Mouse (Mus musculus): Measurements from ENCODE around the gene Neu1.
"Not testable (repeated sequence)": the region's sequence is repeated elsewhere in the genome, so short reads cannot be mapped to it uniquely, and the experiment has no call there.

The Neu1 gene

DNA sequence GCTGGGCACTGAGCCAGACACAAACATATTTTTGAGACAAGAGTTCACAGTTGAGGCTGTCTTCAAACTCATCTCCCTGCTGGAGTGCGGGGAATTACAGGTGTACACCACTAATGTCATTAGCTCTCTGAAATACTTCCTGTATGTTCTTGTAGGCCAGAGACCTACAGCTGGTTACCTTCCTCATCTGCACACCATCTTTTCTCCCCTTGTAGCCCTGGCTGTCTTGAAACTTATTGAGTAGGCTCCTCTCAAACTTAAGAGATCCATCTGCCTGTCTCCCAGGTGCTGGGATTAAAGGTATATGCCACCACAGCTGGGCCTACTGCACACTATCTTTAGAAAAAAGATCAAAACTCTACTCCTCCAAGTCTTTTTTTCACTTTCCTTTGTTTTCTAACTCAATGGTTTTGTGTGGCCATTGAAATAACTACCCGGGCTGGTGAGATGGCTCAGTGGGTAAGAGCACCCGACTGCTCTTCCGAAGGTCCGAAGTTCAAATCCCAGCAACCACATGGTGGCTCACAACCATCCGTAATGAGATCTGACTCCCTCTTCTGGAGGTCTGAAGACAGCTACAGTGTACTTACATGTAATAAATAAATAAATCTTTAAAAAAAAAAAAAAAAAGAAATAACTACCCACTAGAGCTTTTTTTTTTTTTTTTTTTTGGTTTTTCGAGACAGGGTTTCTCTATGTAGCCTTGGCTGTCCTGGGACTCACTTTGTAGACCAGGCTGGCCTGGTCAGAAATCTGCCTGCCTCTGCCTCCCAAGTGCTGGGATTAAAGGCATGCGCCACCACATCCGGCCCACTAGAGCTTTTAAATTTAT is 17.9 kb downstream of the Neu1 start:
- not testable (repeated sequence) for DNase-seq (ENCODE audit: low read depth, low spot score)

DNA sequence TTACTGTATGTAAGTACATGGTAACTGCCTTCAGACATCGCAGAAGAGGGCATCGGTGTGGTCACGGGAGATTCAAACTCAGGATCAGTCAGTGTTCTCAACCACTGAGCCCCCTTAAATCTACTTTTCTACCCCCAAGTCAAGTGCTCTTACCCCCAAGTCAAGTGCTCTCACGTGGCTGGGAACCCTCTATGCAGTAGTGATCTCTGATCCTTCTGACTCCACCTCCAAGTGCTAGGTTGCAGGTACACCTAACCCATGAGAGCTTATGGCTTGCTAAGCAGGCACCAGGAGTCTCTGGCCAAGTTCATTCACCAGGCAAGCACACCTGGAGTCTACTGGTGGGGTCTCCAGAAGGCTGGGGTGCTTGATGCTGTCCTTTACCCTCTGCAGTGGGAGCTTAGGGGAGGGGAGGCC is 18.5 kb downstream of the Neu1 start:
- DNase-seq (ENCODE audit: low read depth, low spot score), result no peak

DNA sequence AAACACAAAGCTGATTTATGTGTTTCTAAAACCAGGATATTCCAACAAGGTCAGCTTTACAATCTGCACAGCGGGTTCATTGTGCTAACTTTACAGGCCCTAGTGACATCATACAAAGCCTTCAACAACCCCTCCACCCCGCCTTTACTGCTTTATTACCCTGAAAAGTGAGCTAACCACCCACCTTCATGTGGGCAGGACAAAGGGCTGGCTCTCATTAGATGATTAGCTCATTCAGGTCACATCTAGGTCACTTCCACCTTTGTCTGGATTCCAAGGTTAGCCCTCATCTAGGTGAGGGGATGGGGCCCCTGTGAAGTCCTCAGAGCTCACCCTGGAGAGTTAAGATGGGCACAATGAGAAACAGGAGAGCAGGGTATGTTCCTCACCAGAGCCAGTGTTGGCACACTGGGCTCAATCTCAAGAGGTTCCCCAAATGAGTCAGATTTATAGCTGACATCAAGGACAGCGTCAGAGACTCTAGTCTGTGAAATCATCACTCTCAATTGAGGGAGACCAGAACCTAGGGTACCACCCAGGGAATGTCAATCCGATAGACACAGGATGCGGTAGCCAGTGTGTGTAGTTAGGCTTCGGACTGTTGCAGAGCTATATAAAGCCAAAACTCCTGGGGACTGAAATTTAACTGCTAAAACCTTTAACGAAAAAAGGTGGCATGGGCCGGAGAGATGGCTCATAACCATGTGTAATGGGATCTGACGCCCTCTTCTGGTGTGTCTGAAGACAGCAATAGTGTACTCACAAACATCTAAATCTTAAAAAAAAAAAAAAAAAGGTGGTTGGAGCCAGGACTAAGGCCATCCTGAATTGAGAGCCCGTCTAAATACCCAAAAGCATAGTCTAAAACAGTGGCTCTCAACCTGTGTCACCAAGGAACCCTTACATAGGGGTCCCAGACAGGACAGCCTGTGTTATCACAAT is 19.7 kb downstream of the Neu1 start:
- DNase-seq (ENCODE audit: low read depth, low spot score), result no peak

DNA sequence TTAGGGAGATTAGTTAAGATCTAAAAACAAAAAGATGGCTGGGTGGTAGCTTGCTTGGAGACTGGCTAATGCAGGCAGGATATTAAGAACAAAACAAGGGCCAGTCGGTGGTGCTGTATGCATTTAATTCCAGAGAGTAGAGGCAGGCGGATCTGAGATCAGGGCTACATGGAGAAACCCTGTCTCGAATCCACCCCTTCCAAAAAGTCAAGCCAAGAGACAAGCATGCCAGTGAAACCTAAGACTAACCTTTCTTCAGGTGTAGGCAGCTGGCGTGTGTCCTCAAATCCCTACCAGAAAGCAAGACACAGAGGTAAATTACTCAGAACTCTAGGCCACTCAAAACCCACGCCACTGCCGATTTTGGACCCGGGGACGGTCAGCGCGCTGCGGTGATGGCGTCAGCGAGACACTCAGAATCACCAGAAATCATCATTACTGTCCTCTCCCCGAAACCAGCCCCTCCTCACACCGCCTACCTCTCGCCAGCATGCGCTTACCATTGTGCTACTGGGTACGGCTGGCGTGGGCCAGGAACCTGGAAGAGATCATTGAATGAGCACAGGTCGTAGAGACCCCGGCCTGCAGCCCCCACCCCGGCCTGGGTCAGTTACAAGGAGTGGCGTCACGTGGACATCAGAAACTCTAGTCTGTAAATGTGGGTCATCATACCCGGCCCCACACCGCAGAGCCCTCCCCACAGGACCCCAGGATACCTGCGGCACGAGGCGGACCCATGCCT is 20.8 kb downstream of the Neu1 start:
- DNase-seq (ENCODE audit: low read depth, low spot score), result no peak

DNA sequence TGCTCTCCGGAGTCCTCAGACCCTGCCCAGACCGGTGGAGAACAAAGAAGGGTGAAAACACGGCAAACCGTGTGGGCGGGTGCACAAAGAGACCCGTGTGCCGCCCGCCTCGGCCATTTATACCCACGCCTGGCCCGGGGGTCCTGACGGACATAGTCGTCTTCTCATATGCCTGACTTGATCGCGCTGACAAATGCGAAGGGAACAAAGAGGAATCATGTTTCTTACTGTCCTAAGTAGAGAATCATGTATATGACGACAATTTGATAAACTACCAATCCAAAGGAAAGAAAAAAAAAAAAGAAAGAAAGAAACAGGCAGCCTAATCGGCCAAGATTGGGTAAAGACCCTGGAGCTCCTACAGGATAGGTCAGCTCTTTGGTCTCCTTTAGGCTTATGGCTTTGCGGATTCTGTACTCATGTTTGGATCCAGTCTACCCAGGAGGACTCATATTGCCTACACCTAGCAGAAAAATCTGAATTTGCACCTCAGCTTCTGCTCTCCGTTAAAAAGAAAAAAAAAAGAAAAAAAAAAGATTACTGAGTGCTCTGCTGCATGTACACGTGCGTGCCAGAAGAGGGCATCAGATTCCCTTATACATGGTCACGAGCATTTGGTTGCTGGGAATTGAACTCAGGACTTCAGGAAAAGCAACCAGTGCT is 21.5 kb downstream of the Neu1 start:
- DNase-seq (ENCODE audit: low read depth, low spot score), result no peak

DNA sequence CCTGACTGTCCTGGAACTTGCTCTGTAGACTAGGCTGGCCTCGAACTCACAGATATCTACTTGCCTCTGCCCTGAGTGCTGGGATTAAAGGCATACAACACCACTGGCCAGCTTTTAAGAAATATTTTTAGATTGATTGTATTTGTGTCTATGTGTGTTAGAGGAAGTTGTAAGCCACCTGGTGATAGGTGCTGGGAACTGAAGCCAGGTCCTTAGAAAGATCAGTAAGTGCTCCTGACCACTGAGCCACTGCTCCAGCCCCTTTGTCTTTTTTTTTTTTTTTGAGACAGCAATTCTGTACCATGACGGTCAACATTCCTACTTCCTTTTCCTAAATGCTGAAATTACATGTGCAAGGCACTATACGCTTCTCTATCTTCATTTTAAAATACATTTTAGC is 22.2 kb downstream of the Neu1 start:
- no peak for DNase-seq (ENCODE audit: low read depth, low spot score)

DNA sequence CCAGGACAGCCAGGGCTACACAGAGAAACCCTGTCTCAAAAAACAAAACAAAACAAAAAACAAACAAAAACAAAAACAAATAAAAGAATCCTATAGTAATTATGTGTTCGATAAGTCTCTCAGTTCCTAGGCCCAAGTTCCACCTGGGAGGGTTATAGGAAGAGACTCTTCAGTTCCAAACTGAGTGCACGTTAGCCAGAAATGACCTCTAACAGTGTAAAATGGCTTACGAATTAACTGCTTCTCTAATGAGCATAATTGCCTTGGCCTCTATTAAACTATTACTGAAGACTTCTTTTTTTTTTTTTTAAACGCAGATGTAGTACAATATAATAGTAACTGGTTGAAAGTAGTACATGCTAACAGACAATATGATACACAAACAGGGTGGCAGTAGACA is 22.9 kb downstream of the Neu1 start:
- no peak for DNase-seq (ENCODE audit: low read depth, low spot score)

DNA sequence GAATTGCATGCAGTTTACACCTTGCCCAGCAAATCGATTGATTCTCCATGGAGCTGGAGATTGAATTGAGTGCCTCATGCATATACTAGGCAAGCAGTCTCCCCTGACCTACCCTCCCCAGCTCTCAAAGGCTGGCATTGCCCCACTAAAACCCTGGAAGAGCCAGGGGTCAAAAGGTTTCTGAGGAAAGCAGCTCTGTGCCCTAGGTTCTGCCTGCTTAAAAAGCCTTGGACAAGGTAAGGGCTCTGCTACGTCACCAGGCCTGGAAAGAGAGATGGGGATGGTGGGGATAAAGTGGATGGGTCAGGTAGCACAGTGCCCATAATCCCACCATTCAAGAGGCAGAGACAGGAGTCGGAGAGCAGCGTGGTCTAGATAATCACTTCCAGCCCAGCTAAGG is 23.8 kb downstream of the Neu1 start:
- no peak for DNase-seq (ENCODE audit: low read depth, low spot score)

DNA sequence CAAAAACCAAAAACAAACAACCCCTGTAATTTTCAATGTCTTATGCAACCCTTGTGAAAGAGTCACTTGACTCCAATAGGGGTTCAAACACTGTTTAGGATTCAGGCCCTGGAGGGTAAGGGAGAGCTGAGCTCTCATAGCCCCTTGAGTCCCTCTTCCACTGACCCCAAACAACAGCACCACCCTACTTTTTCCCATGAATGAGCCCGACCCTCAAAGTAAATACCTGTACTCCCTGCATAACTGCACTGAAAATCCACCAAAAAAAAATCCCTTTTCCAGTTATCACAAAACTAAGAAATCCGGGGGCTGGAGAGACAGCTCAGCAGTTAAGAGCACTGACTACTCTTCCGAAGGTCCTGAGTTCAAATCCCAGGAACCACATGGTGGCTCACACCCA is 24.8 kb downstream of the Neu1 start:
- no peak for DNase-seq (ENCODE audit: low read depth, low spot score)

DNA sequence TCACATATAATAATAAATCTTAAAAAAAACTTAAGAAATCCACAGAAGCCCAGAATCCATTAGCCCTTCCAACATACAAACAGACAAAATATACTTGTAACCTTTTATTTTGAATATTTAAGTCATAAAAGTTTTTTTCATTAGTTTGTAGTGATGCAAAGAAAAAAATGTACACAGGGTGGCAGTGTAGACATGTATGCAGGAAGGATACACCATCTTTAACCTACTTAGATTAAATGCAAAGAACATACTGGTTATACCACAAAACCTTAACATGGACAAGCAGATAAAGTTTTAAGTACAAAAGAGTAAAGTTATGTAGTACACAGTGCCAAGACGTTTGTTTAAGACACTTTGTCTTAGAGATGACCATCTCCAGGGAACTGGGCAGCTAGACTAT is 25.3 kb downstream of the Neu1 start:
- DNase-seq (ENCODE audit: low read depth, low spot score), result no peak

DNA sequence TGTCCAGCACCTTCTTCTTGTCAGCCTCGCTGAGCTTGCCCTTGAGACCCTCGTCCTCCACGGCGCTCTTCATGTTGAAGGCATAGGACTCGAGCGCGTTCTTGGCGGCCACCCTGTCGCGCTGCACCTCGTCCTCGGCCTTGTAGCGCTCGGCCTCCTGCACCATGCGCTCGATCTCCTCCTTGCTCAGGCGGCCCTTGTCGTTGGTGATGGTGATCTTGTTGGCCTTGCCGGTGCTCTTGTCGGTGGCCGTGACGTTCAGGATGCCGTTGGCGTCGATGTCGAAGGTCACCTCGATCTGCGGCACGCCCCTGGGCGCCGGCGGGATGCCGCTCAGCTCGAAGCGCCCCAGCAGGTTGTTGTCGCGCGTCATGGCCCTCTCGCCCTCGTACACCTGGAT is 26.2 kb downstream of the Neu1 start:
- DNase-seq (ENCODE audit: low read depth, low spot score), result not testable (repeated sequence)

DNA sequence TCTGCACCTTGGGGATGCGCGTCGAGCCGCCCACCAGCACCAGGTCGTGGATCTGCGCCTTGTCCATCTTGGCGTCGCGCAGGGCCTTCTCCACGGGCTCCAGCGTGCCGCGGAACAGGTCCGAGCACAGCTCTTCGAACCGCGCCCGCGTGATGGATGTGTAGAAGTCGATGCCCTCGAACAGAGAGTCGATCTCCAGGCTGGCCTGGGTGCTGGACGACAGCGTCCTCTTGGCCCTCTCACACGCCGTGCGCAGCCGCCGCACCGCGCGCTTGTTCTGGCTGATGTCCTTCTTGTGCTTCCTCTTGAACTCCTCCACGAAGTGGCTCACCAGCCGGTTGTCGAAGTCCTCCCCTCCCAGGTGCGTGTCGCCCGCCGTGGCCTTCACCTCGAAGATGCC is 26.9 kb downstream of the Neu1 start:
- DNase-seq (ENCODE audit: low read depth, low spot score), result not testable (repeated sequence)

DNA sequence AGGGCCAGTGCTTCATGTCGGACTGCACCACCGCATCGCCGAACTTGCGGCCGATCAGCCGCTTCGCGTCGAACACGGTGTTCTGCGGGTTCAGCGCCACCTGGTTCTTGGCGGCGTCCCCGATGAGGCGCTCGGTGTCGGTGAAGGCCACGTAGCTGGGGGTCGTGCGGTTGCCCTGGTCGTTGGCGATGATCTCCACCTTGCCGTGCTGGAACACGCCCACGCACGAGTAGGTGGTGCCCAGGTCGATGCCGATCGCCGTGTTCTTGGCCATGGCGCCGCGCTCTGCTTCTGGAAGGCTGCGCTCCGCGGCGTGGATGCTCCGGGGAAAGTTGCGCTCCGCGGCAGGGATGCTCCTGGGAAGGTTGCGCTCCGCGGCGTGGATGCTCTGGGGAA is 27.7 kb downstream of the Neu1 start:
- not testable (repeated sequence) for DNase-seq (ENCODE audit: low read depth, low spot score)

DNA sequence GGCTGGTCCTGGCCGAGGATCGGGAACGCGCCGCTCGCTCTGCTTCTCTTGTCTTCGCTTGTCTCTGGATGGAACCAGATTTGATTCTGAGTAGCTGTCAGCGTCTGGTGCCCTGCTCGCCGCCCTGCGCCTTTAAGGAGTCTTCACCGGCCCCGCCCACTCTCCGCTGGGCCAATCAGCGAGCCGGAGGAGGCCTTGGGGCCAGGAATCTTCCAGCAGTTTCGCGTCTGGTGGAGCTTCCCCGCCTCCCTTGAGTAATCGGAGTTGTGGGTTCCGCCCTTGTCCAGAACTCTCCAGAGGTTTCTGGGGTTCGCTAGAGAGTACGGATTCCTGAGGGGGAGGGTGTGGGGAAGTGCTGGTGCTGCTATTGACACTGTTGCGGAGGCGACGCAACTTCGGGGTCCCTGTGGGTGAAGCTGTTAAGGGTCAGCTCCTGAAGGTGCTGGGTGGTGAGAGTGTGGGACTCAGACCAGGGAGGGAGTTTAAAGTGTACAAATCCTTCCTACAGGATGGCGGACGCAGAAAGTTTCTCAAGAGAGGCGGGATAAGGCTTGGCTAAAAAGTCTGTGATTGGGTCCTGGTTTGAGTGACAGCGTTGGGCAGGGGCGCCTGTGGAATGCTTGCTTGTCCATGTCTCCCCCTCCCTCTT is 28.2 kb downstream of the Neu1 start, which contains the start of gene Hspa1b:
Gene Hspa1b, minus strand, starts transcription at position 109 of the 649 bp plus-strand sequence.
- DNase-seq (ENCODE audit: low read depth, low spot score), result not testable (repeated sequence)

DNA sequence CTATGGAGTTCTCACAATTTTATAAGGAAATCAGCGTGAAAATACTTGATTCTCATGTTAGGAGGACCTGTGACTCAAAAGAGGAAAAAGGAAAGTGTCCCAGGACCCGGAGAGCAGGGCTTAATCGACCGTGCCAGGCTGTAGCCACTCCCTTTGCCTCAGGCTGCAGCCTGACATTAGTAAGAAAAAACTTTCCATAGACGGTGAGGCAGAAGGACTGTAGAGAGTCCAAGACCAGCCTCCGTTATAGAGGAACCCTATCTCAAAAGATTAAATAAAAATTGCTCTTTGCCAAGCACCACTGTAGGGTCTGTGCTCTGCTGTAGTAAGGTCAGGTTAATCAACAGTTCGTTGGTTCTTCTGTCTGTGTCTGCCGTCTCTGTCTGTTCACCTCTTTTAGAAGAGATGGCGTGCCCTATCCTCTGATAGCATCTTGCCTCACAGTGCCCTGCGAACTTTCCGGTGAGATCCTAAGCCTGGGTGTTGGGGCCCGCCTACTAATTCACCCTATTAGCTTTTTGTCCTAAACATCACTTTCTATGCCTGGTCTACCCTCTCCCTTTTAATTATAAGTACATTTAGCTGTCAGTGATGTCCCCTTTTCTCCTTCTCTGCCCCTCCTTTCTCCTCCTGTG is 28.9 kb downstream of the Neu1 start:
- no peak for DNase-seq (ENCODE audit: low read depth, low spot score)

DNA sequence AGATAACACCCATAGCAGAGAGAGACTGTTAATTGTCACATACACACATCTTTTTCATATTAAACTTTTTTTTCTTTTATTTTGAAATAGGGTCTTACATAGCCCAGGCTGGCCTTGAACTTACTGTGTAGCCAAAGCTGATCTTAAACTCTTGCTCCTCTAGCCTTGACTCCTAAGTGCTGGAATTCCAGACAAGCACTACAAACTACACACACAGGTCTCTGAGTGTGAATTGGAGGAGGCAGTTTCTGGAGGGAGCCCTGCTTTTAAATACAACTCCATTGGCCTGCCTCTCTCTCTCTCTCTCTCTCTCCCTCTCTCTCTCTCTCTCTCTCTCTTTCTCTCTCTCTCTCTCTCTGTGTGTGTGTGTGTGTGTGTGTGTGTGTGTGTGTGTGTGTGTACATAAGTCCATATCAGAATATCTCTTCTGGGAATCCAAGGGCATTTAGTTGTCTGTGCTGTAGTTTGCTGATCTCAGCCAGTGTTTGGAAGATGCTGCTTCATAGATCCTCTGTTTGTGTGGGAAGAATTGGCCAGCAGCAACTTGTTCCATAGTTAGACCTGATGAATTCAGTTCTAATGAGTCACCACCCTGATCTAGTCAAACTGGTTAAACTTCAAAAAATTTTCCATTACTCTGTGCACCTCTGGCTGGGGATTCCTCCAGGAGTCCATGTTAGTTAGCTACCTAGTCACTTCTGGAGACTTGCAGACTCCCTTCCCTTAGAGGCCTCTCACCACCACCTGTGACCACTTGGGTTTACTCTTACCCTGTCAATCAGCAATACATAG is 29.8 kb downstream of the Neu1 start:
- DNase-seq (ENCODE audit: low read depth, low spot score), result no peak

DNA sequence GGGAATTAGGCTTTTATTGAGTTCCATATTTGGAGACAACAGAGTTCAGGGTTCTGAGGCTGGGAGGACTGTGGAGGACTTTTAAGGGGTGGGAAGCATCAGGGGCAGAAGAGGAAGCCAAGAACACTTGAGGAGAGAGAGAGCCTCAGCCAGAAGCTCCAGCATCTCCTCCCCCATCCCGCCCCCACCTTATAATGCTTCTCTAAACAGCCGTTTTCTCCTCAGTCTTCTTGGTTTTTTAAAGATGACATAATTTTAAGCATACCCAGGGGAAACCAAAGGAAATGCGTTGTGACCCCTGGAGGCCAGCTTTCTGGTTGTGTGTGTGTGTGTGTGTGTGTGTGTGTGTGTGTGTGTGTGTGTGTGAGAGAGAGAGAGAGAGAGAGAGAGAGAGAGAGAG is 31.1 kb downstream of the Neu1 start:
- DNase-seq (ENCODE audit: low read depth, low spot score), result no peak

DNA sequence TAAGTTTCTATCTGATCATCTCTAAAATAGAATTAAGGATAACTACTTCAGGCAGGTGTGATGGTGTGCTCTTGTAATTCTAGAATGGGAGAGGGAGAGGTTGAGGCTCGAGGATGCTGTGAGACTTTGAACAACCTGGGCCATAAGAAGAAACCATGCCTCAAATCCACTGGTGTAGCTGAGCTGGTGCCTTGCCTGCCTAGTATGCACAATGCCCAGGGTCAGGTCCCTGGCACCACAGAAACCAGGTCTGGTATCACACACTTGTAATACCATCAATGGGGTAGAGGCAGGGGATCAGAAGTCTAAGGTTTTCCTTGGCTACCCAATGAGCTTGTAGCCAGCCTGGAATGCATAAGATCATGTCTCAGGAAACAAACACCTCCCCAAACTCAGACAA is 31.8 kb downstream of the Neu1 start:
- DNase-seq (ENCODE audit: low read depth, low spot score), result no peak

DNA sequence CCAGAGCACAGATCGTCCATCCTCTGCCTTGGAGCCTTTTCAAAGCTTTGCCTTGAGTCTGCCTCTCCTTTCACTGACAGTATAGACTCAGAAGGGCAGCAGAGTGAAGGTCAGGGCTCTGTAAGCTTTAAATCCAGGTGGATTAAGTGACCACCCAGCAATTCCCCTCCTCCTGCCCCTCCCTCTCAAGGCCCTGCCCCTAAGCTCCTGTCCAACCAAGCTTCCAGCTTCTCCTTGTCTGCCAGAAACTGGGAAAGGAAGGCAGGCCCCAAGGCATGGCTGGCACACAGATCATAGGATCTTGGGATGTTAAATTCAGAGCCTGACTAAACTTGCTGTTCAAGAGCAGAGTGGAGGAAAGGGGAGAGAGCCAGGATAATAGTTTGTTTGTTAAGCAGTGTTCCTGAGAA is 33.6 kb downstream of the Neu1 start:
- DNase-seq (ENCODE audit: low read depth, low spot score), result no peak

DNA sequence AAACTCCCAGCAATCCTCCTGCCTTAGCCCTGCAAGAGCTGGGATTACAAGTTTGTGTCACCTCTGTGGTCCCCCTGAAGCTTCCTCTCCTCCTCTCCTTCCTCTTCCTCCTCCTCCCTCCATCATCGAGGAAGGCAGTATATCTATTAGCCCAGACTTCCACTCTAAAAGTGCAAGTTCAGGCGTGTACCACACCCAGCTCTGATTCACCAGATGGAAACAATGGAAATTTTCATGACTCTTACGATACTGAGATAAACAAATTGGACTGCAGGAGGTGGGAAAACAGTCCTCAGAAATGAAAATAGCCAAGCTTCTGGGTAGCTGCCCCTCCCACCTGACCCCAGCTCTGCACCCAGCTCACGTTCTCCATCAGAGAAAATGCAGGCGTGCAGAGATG is 34.6 kb downstream of the Neu1 start:
- no peak for DNase-seq (ENCODE audit: low read depth, low spot score)
